Mouse (Mus musculus) embryonic stem cell, embryonic (primary cell): Measurements from ENCODE around the gene Myoz1.
"Not testable (repeated sequence)": the region's sequence is repeated elsewhere in the genome, so short reads cannot be mapped to it uniquely, and the experiment has no call there.

Experiments
- CTCF ChIA-PET, 4 experiments: fragments of 300-600 bp in 2 of 4; fragments of 350-600 bp in 2 of 4; sonication (Branson Sonifier 250); formaldehyde crosslinking; loops; one replicate each; lab custom pipeline; 2022; ENCODE audit warnings: inconsistent platforms in 2 of 4; lab: Charles Lee
- POLR2A ChIA-PET, 4 experiments: fragments of 300-600 bp in 2 of 4; fragments of 350-600 bp in 2 of 4; sonication (Branson Sonifier 250); formaldehyde crosslinking; loops; one replicate each; lab custom pipeline; 2022; ENCODE audit warnings: antibody characterized with exemption in 4 of 4, inconsistent platforms in 1 of 4; lab: Charles Lee

Gene Myoz1

DNA sequence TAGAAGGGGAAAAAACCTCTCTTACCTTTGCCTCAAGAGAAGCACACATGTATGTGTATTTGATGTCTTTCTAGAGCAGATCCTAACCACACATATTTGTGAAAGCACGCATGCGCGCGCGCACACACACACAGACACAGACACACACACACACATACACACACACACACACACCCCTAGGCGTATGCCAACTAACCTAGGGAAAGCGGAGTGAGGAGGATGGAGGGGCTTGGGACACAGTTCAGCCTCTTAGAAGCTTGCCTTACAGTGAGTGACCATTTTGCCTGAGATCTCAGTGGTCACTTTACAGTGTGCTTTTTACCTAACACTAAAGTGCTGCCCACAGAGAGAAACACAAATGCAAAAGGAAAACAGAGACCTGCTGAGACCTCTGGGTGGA lies 3.3 kb upstream of the Myoz1 start:
- ChIA-PET POLR2A (interaction anchor here in 3 of 4 experiments (1.0 to 5.9 kb wide), 27 partner anchors 11 to 478 kb away, joined by 3 to 84 read pairs (median 6); partner anchors contain the start of genes Sec24c (in 3 of the 3), Ppp3cb (in 2 of the 3), Usp54 (in 2 of the 3) and Adk (in 1 of the 3)), CTCF (interaction anchor here (0.6 to 3.9 kb wide), 13 partner anchors 11 to 266 kb away, joined by 3 to 34 read pairs (median 4); partner anchors contain the start of genes Fut11 (in 1 of the 4), Sec24c (in 1 of the 4) and Usp54 (in 1 of the 4))

DNA sequence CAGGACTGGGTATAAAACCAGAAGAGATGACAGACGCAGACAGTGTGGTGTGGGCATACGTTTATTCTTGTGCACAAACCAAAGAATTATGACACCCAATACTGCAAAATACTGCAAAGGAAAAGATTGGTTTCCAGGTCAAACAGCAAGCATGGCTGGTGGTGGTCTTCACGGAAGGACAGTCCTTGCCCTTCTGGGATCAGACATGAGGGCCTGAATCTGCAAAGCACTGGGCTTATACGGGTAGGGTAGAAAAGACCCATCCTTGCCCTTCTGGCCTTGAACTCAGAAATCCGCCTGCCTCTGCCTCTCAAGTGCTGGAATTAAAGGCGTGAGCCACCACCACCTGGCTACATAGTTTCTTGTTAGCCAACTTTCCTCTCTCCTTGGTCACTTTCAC lies 2.6 kb upstream of the Myoz1 start:
- POLR2A ChIA-PET: interaction anchor here (1.0 to 5.9 kb wide), 19 partner anchors 14 to 576 kb away, joined by 3 to 84 read pairs (median 5); partner anchors contain the start of genes Usp54 (in 3 of the 4), Sec24c (in 2 of the 4), Adk (in 1 of the 4) and Ap3m1 (in 1 of the 4)
- CTCF ChIA-PET: interaction anchor here (0.6 to 2.9 kb wide), 10 partner anchors 14 to 282 kb away, joined by 3 to 25 read pairs (median 4); partner anchors contain the start of gene Usp54 (in 1 of the 4)

DNA sequence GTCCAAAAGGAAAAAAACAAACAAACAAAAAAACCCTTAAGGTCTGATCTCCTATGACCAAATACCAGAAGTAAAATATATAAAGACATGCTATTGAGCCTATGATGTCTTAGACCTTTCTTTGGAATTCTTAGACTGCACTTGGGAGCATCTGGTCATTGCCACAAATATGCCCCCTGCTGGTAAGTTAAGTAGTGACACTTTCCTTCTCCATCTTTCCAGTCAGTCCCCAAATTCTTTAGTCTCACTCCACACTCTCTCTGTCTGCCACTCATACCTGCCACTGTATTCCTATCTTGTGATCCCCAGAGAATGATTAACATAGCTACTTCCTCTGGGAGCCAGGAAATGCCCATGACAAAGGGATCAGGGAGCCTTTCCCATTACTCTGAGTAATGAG lies 2.0 kb upstream of the Myoz1 start:
- CTCF ChIA-PET: interaction anchor here (0.6 to 2.9 kb wide), 14 partner anchors 13 to 287 kb away, joined by 3 to 25 read pairs (median 4); partner anchors contain the start of gene Usp54 (in 2 of the 4)
- POLR2A ChIA-PET: interaction anchor here (0.6 to 5.3 kb wide), 19 partner anchors 14 to 576 kb away, joined by 3 to 69 read pairs (median 5); partner anchors contain the start of genes Usp54 (in 3 of the 4), Sec24c (in 2 of the 4), Adk (in 1 of the 4) and Ap3m1 (in 1 of the 4)

DNA sequence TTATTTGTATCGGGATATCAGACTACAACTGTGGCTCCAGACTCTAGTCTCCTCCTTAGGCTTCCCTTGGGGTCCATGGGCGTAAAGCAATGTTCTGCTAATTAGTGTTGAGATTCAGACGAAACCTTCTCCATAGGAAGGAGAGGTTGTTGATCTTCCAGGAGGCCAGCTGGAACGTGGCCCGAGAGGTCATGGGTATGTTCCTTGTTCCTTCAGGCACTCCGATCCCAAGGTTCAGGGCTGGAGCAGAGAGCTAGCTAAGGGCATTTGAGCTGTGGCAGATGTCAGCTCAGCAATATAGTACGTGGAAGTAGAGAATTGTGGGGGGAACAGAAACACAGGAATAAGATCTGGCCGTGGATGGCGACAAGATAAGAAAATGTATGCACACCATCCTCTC lies 609 bp downstream of the Myoz1 start:
- ChIA-PET CTCF (interaction anchor here in 3 of 4 experiments (1.2 to 1.7 kb wide), 4 partner anchors 10 to 80 kb away, joined by 4 to 7 read pairs (median 6); no protein-coding TSS in a partner anchor), POLR2A (interaction anchor here in 3 of 4 experiments (0.6 to 2.0 kb wide), 9 partner anchors 8 to 209 kb away, joined by 3 to 10 read pairs (median 5); partner anchors contain the start of gene Usp54 (in 2 of the 3))

DNA sequence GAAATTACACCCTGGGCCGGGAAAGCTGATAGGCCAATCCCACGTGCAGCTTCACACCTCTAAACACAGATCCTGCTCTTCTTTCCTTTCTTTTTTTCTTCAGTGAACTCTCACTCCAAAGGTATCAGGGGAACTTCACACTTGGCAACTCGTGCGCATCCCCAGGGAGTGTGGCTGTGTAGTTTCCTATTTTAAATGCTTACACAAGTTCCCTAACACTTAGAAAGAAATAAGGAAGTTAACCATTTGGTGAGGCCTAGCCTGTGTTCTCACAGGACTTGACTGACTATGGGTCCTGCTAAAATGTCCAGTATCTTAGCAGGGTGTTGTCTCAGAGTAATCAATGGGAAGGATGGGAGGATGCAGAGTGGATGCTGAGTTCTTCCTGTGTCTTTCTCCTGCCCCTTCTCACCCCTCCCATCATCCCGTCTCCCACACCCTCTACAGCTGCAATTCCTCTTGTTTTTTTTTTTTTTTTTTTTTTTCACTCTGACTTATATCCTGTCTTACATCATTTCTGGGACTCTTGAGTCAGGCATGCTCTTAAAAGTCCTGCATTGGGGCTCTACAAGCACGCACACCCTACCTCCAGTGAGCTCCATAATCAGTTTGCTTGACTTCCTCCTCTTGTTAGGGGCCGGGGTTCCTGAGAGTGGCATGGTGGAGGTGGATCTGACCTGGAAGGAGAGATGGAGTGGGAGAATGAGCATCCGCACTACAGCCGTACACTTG lies 1.5 kb downstream of the Myoz1 start:
- ChIA-PET CTCF (interaction anchor here in 2 of 4 experiments (0.6 to 1.7 kb wide), 3 partner anchors 9 to 265 kb away, joined by 3 to 6 read pairs (median 4); no protein-coding TSS in a partner anchor), POLR2A (interaction anchor here in 3 of 4 experiments (0.6 to 2.0 kb wide), 6 partner anchors 9 to 46 kb away, joined by 3 to 10 read pairs (median 6); partner anchors contain the start of gene Usp54 (in 2 of the 3))

DNA sequence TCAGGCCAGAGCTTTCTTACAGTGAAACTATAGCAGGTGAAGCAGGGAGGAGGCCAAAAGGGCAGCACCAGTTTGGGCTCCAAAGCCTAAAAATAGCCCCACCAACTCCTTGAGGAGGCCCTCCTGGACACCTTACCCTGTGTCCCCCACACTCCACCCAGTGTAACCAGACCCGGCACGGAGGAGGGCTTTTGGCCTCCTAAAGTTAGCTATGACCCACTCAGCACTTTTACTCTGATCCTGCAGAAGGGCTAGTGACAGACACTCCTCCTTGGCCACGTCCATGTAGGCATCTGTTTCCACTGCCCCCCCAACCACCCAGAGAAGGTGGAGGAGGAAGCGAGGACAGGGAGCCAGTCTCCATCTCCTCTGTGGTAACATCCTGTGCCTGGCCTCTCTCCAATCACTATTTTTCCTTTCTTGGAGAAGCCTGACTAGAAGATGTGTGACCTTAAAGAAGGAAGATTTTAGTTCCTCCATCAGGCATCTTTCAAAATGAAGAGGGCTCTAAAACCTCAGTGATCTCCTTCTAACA lies 4.6 kb downstream of the Myoz1 start:
- CTCF ChIA-PET: interaction anchor here in 2 of 4 experiments (0.5 to 1.3 kb wide), 4 partner anchors 9 to 414 kb away, joined by 3 to 4 read pairs (median 3); no protein-coding TSS in a partner anchor
- POLR2A ChIA-PET: interaction anchor here in 3 of 4 experiments (0.9 to 2.2 kb wide), 8 partner anchors 9 to 172 kb away, joined by 3 to 9 read pairs (median 4); partner anchors contain the start of genes Anxa7 (in 1 of the 3), Sec24c (in 1 of the 3) and Usp54 (in 1 of the 3)

DNA sequence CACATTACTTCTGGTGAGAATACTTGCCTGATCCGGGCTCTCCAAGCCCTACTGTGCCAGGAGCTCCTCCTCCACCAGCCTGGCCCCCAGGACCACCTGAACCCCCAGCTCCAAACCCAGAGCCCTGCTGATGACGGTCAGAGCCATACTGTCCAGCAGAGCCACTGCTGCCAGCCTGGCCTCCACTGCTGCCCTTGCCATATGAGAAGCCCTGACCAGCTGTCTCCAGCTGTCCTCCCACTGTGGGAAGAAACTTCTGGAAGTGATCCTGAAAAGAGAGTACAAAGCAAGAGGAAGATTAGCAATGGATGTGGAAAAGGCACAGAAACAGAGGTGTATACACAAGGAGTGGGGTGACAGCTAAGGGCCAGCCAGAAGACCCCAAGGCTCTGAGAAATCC lies 5.3 kb downstream of the Myoz1 start:
- CTCF ChIA-PET: interaction anchor here in 2 of 4 experiments (0.5 to 1.0 kb wide), 2 partner anchors 10 to 19 kb away, joined by 3 read pairs; no protein-coding TSS in a partner anchor
- POLR2A ChIA-PET: interaction anchor here in 3 of 4 experiments (0.9 to 2.2 kb wide), 9 partner anchors 10 to 171 kb away, joined by 3 to 9 read pairs (median 4); partner anchors contain the start of genes Sec24c (in 2 of the 3), Anxa7 (in 1 of the 3) and Usp54 (in 1 of the 3)

DNA sequence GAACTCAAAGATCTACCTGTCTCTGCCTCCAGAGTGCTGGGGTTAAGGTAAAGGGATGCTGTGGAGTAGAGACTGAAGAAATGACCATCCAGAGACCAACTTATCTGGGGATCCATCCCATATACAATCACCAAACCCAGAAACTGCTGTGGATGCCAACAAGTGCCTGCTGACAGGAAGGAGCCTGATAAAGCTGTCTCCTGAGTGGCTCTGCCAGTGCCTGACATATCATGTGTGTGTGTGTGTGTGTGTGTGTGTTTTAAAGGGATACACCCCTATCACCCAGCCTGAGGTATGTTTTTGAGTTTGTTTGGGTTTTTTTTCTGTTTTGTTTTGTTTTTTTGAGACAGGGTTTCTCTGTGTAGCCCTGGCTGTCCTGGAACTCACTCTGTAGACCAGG lies 10.0 kb downstream of the Myoz1 start:
- ChIA-PET POLR2A (no interaction called here), CTCF (no interaction called here)

DNA sequence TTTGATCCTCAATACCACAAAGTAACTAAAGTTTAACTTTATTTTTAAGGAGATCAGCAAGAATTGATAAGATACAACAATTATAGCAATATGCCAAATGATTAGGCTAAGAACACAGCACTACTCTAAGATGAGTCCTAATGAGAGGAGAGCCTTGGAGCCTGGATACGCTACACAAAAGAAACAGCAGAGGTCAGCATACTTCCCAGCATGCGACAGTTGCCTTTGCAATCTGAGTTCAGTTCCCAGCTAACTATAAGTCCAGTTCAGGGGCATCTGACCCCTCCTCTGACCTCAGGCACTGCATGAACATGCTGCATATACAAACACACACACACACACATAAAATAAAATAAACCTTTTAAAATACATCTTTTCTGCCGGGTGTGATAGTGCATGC lies 10.8 kb downstream of the Myoz1 start:
- ChIA-PET POLR2A (interaction anchor here in 2 of 4 experiments (0.8 to 1.9 kb wide), 6 partner anchors 13 to 283 kb away, joined by 3 to 6 read pairs (median 4); partner anchors contain the start of gene Vcl (in 1 of the 2)), CTCF (interaction anchor here in 2 of 4 experiments (1.1 to 2.0 kb wide), 7 partner anchors 10 to 70 kb away, joined by 3 to 13 read pairs (median 4); partner anchors contain the start of gene Myoz1 (in 1 of the 2))

DNA sequence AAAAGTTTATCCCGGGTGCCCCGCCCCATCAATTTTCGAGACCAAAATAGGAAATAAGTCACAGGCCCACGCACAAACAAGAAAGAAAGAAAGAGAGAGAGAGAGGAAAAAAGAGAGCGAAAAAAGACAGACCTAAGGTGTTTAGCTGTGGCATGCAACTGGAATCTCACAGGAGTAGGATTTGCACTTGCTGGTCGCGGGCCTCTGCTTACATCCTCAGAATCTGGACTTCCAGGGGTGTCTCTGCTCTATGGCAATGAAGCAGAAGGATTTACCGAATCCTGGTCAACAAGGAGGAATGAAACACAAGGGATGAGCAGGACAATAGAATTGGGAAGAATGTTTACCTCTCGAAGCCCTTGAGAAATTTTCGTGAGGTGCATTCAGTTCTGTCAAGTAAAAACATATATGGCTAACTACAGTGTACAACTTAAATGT lies 14.9 kb downstream of the Myoz1 start:
- ChIA-PET POLR2A (interaction anchor here (0.6 to 4.2 kb wide), 49 partner anchors 10 to 559 kb away, joined by 3 to 69 read pairs (median 6); partner anchors contain the start of genes Ppp3cb (in 3 of the 4), Sec24c (in 3 of the 4), Vcl (in 3 of the 4) and Adk (in 2 of the 4)), CTCF (interaction anchor here in 3 of 4 experiments (0.8 to 1.7 kb wide), 5 partner anchors 16 to 65 kb away, joined by 3 to 5 read pairs (median 4); no protein-coding TSS in a partner anchor)

DNA sequence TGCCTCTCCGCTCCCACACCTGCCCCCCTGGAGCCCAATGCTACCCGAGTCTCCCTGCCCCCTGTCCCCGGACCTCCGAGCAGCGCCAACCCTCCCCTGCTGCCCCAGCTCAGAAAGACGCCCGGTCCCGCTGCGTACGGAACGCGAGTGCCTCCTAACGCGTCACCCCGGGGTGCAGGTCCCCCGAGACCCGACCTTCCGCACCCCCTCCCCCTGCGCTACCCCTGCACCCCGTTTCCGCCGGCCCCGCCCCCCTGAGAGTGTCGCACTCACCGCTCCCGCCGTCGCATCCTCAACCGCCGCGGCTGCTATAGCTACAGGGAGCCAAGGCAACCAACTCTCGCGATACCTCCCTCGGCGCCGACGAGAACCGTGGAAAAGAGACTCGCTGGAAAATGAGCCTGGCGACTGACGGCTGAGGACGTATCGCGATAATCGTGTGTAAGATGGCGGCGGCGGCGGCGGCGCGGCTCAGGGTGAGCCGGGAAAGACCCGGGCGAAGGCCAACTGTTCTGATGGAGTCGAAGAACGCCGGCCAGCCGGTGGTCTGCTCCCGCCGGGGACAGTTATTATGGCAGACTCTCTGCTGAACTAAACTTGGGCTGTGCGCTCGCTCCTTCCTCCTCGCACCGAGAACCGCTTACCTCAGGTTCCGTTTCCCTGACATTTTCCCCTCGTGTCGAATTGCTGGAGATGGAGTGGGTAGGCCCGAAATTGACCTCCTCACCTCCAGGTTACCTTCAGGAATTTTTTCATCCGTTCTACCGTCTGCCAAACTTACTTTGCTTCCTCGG lies 15.5 kb downstream of the Myoz1 start, which contains the start of gene Usp54:
Usp54 (minus strand) TSS at position 420 of the 794 bp plus-strand sequence.
- ChIA-PET CTCF (interaction anchor here in 2 of 4 experiments (0.6 to 1.6 kb wide), 8 partner anchors 9 to 243 kb away, joined by 3 to 9 read pairs (median 4); partner anchors contain the start of gene Sec24c (in 1 of the 2)), POLR2A (interaction anchor here (0.6 to 4.2 kb wide), 86 partner anchors 8 to 780 kb away, joined by 3 to 69 read pairs (median 5); partner anchors contain the start of genes Ppp3cb (in 3 of the 4), Sec24c (in 3 of the 4), Vcl (in 3 of the 4) and Adk (in 2 of the 4))

DNA sequence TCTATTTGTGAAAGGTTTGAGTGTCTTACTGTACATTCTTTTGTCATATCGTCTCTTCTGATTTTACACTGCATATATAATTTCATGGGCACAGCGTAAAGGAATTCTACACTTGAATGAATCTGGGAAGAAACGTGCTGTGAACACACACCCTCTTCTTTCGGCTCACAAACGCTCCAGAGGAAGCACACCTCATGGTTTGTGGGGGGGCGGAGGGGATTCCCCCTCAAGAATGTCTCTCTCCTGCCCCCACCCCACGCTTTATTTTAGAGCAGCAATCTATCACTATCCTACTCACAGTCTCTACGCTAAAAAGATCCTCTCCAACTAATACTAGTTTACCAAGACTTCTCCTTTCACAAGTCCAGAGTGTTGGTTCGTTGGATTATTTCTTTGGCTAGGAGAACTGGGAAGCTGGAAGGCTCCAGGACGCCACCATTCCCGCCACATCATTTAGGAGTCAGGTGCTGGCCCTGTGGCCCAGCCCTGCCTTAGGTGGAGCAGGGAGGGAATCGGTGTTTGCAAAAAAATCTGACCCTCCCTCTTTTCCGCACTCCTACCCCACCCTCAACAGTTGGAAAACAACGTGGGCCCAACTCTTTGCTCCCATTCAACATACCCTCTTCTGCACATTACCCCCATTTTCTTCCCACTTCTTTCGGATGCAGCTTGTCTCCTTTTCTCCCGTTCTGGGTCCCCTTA lies 16.3 kb downstream of the Myoz1 start:
- ChIA-PET POLR2A (interaction anchor here (0.6 to 4.2 kb wide), 81 partner anchors 9 to 779 kb away, joined by 3 to 69 read pairs (median 5); partner anchors contain the start of genes Ppp3cb (in 3 of the 4), Sec24c (in 3 of the 4), Vcl (in 3 of the 4) and Adk (in 2 of the 4)), CTCF (interaction anchor here in 2 of 4 experiments (0.6 to 1.6 kb wide), 6 partner anchors 10 to 97 kb away, joined by 3 to 6 read pairs (median 4); partner anchors contain the start of gene Sec24c (in 1 of the 2))

DNA sequence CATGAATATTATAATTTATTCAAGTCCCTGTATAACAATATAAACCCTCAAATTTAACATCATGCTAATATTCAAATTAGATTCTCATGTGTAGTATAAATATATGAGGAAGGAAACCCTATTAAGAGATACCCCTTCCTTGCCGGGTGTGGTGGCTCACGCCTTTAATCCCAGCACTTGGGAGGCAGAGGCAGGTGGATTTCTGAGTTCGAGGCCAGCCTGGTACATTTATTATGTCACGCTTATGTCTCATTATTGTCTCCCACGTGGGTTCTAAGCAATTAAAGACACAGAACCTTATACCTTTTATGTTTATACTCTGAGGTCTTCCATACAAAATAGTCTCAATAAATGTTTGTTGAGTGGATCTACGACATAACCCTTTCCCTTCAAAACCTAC lies 17.6 kb downstream of the Myoz1 start:
- POLR2A ChIA-PET: interaction anchor here in 3 of 4 experiments (0.8 to 4.2 kb wide), 20 partner anchors 8 to 413 kb away, joined by 3 to 69 read pairs (median 10); partner anchors contain the start of genes Adk (in 1 of the 3), Anxa7 (in 1 of the 3), Ap3m1 (in 1 of the 3) and Dnajc9 (in 1 of the 3)

DNA sequence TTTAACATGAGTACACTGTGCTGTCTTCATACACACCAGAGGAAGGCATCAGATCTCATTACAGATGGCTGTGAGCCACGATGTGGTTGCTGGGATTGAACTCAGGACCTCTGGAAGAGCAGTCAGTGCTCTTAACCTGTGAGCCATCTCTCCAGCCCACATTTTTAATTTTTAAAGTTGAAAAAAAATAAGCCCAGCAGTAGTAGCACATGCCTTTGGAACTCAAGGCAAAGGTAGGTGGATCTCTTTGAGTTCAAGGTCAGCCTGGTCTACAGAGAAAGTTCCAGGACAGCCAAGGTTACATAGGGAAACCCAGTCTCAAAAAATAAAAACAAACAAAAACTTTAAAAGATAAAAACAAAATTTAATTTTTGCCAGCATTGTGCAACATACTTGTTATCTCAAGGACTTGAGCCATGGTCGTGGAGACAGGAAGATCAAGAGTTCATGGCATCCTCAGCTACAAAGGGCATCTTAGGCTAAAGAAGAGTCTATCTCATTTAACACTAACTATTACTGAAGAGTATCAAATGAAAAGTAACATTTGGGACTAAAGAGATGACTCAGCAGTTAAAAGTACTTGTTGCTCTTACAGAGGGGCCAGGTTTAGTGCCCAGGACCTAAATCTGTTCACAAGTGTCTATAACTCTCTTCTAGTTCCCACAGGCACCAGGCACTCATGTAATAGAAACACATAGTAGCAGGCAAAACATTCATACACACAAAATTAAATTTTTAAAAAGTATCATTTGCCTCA lies 18.3 kb downstream of the Myoz1 start:
- POLR2A ChIA-PET: interaction anchor here in 1 of 4 experiments (1.2 to 4.2 kb wide), 5 partner anchors 11 to 212 kb away, joined by 3 to 44 read pairs (median 15); partner anchors contain the start of genes Myoz1, Ppp3cb and Sec24c

More for the DNA sequence above, 17.6 kb downstream of the Myoz1 start:
- CTCF ChIA-PET: no interaction called here

DNA sequence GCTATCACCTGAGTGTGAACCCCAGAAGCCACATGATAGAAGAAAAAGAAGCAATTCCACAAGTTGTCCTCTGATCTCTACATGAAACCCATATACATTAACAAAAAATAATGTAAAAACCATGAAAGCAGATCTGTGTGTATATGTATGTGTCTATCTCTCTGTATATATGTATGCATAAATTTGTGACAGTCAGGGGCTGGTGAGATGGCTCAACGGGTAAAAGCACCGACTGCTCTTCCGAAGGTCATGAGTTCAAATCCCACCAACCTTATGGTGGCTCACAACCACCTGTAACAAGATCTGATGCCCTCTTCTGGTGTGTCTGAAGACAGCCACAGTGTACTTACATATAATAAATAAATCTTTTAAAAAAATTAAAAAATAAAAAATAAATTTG lies 19.4 kb downstream of the Myoz1 start:
- CTCF ChIA-PET: not testable (repeated sequence)
- POLR2A ChIA-PET: interaction anchor here in 1 of 4 experiments (1.7 to 4.2 kb wide), 2 partner anchors 12 to 18 kb away, joined by 7 to 15 read pairs; no protein-coding TSS in a partner anchor

More for the DNA sequence above, 18.3 kb downstream of the Myoz1 start:
- CTCF ChIA-PET: no interaction called here
